Mouse (Mus musculus) ES-CJ7 (cell line): ENCODE measurements around the gene Ptprd.

Source experiments
- DNase-seq: peaks from one replicate; pipeline ENCODE4 v3.0.0; 2011; ENCODE audit warnings: low read depth, low spot score

Ptprd gene

GRCm38 (mm10) chr4:76403219-76403618 is 1808.5 kb downstream of the Ptprd start:
- no peak for DNase-seq

GRCm38 (mm10) chr4:76387887-76388286 is 1823.9 kb downstream of the Ptprd start:
- DNase-seq: no peak

GRCm38 (mm10) chr4:76386978-76387824 is 1824.6 kb downstream of the Ptprd start:
- DNase-seq: no peak

- no peak for DNase-seq
These were observed 1825.9 kb downstream of the Ptprd start for GRCm38 (mm10) chr4:76385818-76386217.

- no peak for DNase-seq
These were observed 1831.3 kb downstream of the Ptprd start for GRCm38 (mm10) chr4:76380312-76380917.

GRCm38 (mm10) chr4:76370041-76370880 is 1841.5 kb downstream of the Ptprd start:
- no peak for DNase-seq

- no peak for DNase-seq
These were observed 1842.7 kb downstream of the Ptprd start for GRCm38 (mm10) chr4:76369101-76369500.

GRCm38 (mm10) chr4:76368291-76368690 is 1843.5 kb downstream of the Ptprd start:
- DNase-seq: no peak

GRCm38 (mm10) chr4:76367285-76367684 is 1844.5 kb downstream of the Ptprd start:
- DNase-seq: no peak

- no peak for DNase-seq
These were observed 1845.9 kb downstream of the Ptprd start for GRCm38 (mm10) chr4:76365871-76366270.

- no peak for DNase-seq
These were observed 1850.2 kb downstream of the Ptprd start for GRCm38 (mm10) chr4:76361546-76361945.

GRCm38 (mm10) chr4:76354167-76354566 is 1857.6 kb downstream of the Ptprd start:
- no peak for DNase-seq

GRCm38 (mm10) chr4:76352468-76352867 is 1859.3 kb downstream of the Ptprd start:
- no peak for DNase-seq

GRCm38 (mm10) chr4:76351201-76351979 is 1860.4 kb downstream of the Ptprd start:
- DNase-seq: no peak

GRCm38 (mm10) chr4:76350241-76350962 is 1861.4 kb downstream of the Ptprd start:
- DNase-seq: no peak

GRCm38 (mm10) chr4:76344059-76344458 is 1867.7 kb downstream of the Ptprd start:
- DNase-seq: no peak

GRCm38 (mm10) chr4:76337926-76338325 is 1873.8 kb downstream of the Ptprd start:
- no peak for DNase-seq

- no peak for DNase-seq
These were observed 1884.4 kb downstream of the Ptprd start for GRCm38 (mm10) chr4:76327346-76327745.

GRCm38 (mm10) chr4:76325646-76326045 is 1886.1 kb downstream of the Ptprd start:
- no peak for DNase-seq

- DNase-seq: no peak
These were observed 1886.8 kb downstream of the Ptprd start for GRCm38 (mm10) chr4:76324928-76325327.

GRCm38 (mm10) chr4:76324509-76324908 is 1887.3 kb downstream of the Ptprd start:
- DNase-seq: no peak
